14 mouse cellular contexts compared by ENCODE assay signal in genomic region chr5:74994947-74995346, GRCm38 (mm10). TPM values are rescaled to one million over a fixed set of nuclear protein-coding genes. Genes with fewer than 3 reads are reported as not detected.
DNase-seq lines count a peak whose midpoint lies in the region; ATAC-seq lines count a peak whose summit lies in the region.
"Had no signal": no experiment of that assay in that cellular context is flagged by ENCODE, and none has a peak within 500 bp of the region (broad histone marks: within the 10 kb centered on the region; RNA-seq: fewer than 3 reads in every experiment).

No protein-coding gene starts in this region.

- peak; percentile 66 for ATAC-seq in hindbrain, embryonic 14.5 days (ENCODE audit: low FRiP score)
- ATAC-seq in hindbrain, embryonic 11.5 days (ENCODE audit: low FRiP score) = no peak
- ATAC-seq in midbrain, embryonic 13.5 days = peak; percentile 44; the same call in 1 of the 2 replicates
- no peak for ATAC-seq in midbrain, embryonic 15.5 days (replicated peaks)

- H3K4me1 ChIP-seq in hindbrain, embryonic 14.5 days (replicated peaks; ENCODE audit: control insufficient read depth, insufficient read depth, low read length) = no peaks in the 10 kb centered on the region
- no peaks in the 10 kb centered on the region for H3K4me1 ChIP-seq in hindbrain, embryonic 11.5 days (replicated peaks; ENCODE audit: control insufficient read depth, insufficient read depth, low read length)
- H3K4me1 ChIP-seq in midbrain, embryonic 13.5 days (replicated peaks) = peaks cover 13% of the 10 kb centered on the region; the same call in 1 of the 2 replicates
- H3K4me1 ChIP-seq in midbrain, embryonic 15.5 days = no peaks in the 10 kb centered on the region
- H3K4me1 ChIP-seq: embryonic facial prominence, embryonic 12.5 days had no signal

- H3K9me3 ChIP-seq in hindbrain, embryonic 14.5 days (ENCODE audit: control insufficient read depth, low read length) = peaks cover 15% of the 10 kb centered on the region; the same call in 1 of the 2 replicates
- H3K9me3 ChIP-seq in hindbrain, embryonic 11.5 days (ENCODE audit: control insufficient read depth, low read length) = no peaks in the 10 kb centered on the region; the same call in 1 of the 2 replicates
- H3K9me3 ChIP-seq in midbrain, embryonic 13.5 days = peaks cover 27% of the 10 kb centered on the region
- H3K9me3 ChIP-seq in midbrain, embryonic 15.5 days = peaks cover 7% of the 10 kb centered on the region; the same call in 1 of the 2 replicates

- peak; percentile 58 for DNase-seq in hindbrain, embryonic 14.5 days (ENCODE audit: low spot score)
- no peak for DNase-seq in hindbrain, embryonic 11.5 days (ENCODE audit: low spot score)
- peak; percentile 34 to 56 for DNase-seq in kidney, postnatal 25 days
- DNase-seq in right cerebral cortex, postnatal 25 days = peak; percentile 29
- no peak for DNase-seq in yolk sac, embryonic 10.5 days (ENCODE audit: low spot score)
- DNase-seq in cerebellum, adult 11-12 months = no peak
- DNase-seq: lung, postnatal 14 days; spleen, adult 18-20 months; thymus, postnatal 36 days had no signal

- H3K4me2 ChIP-seq in hindbrain, embryonic 14.5 days (replicated peaks) = no peak overlapping the region
- no peak overlapping the region for H3K4me2 ChIP-seq in hindbrain, embryonic 11.5 days (replicated peaks; ENCODE audit: low read depth, low read length)
- H3K4me2 ChIP-seq in midbrain, embryonic 13.5 days (replicated peaks) = no peak overlapping the region
- no peak overlapping the region for H3K4me2 ChIP-seq in midbrain, embryonic 15.5 days
- H3K4me2 ChIP-seq: embryonic facial prominence, embryonic 12.5 days had no signal

- peaks cover 7% of the 10 kb centered on the region; the same call in 1 of the 2 replicates for H3K36me3 ChIP-seq in hindbrain, embryonic 14.5 days (replicated peaks; ENCODE audit: control insufficient read depth, insufficient read depth)
- H3K36me3 ChIP-seq in hindbrain, embryonic 11.5 days (ENCODE audit: control insufficient read depth, insufficient read depth, low read length) = no peaks in the 10 kb centered on the region
- peaks cover 21% of the 10 kb centered on the region for H3K36me3 ChIP-seq in midbrain, embryonic 13.5 days
- no peaks in the 10 kb centered on the region for H3K36me3 ChIP-seq in midbrain, embryonic 15.5 days (replicated peaks)

- no peak overlapping the region for H3K4me3 ChIP-seq in hindbrain, embryonic 14.5 days (replicated peaks; ENCODE audit: low read length)
- no peak overlapping the region for H3K4me3 ChIP-seq in hindbrain, embryonic 11.5 days (ENCODE audit: low read depth, low read length)
- H3K4me3 ChIP-seq in midbrain, embryonic 13.5 days (replicated peaks) = no peak overlapping the region
- no peak overlapping the region for H3K4me3 ChIP-seq in midbrain, embryonic 15.5 days
- H3K4me3 ChIP-seq: embryonic facial prominence, embryonic 12.5 days; myocyte had no signal

- H3K9ac ChIP-seq in hindbrain, embryonic 14.5 days = no peak overlapping the region
- H3K9ac ChIP-seq in hindbrain, embryonic 11.5 days (ENCODE audit: low read depth, low read length) = no peak overlapping the region
- no peak overlapping the region for H3K9ac ChIP-seq in midbrain, embryonic 13.5 days (replicated peaks)
- H3K9ac ChIP-seq in midbrain, embryonic 15.5 days = no peak overlapping the region
- H3K9ac ChIP-seq: embryonic facial prominence, embryonic 12.5 days had no signal

- 58% methylated on average over 8 of the region's 8 CpGs for WGBS in hindbrain, embryonic 14.5 days
- WGBS in hindbrain, embryonic 11.5 days = 84% methylated on average over 8 of the region's 8 CpGs
- 58% methylated on average over 8 of the region's 8 CpGs for WGBS in midbrain, embryonic 13.5 days
- WGBS in midbrain, embryonic 15.5 days = 45% methylated on average over 8 of the region's 8 CpGs

- peaks cover 11% of the 10 kb centered on the region; the same call in 1 of the 2 replicates for H3K27me3 ChIP-seq in hindbrain, embryonic 14.5 days (ENCODE audit: control insufficient read depth, insufficient read depth, low read length)
- peaks cover 22% of the 10 kb centered on the region for H3K27me3 ChIP-seq in hindbrain, embryonic 11.5 days (ENCODE audit: control insufficient read depth, insufficient read depth, low read length)
- peaks cover 86% of the 10 kb centered on the region for H3K27me3 ChIP-seq in midbrain, embryonic 13.5 days
- H3K27me3 ChIP-seq in midbrain, embryonic 15.5 days (replicated peaks) = peaks cover 34% of the 10 kb centered on the region
- H3K27me3 ChIP-seq: CH12.LX; embryonic facial prominence, embryonic 12.5 days had no signal

- H3K27ac ChIP-seq in hindbrain, embryonic 14.5 days = no peak overlapping the region
- no peak overlapping the region for H3K27ac ChIP-seq in hindbrain, embryonic 11.5 days (ENCODE audit: low read depth, low read length)
- H3K27ac ChIP-seq in midbrain, embryonic 13.5 days = no peak overlapping the region
- H3K27ac ChIP-seq in midbrain, embryonic 15.5 days = no peak overlapping the region
- H3K27ac ChIP-seq: embryonic facial prominence, embryonic 12.5 days had no signal

RNA-seq across cellular contexts. Expression of gene Chic2, which starts 49.6 kb away (rescaled TPM):
- 47.2 and 47.4 TPM in 2 replicates for polyA plus RNA-seq in hindbrain, embryonic 14.5 days (2014; fragmentation: Nextera tagmentation; extraction: Ambion mirVana)
- polyA plus RNA-seq in hindbrain, embryonic 11.5 days (2014; fragmentation: Nextera tagmentation; extraction: Ambion mirVana) = 50.9 and 52.3 TPM in 2 replicates
- polyA plus RNA-seq in midbrain, embryonic 13.5 days (2015; fragmentation: Nextera tagmentation; extraction: Ambion mirVana) = 28.7 and 29.1 TPM in 2 replicates
- 27.5 and 30.3 TPM in 2 replicates for polyA plus RNA-seq in midbrain, embryonic 15.5 days (2015; fragmentation: Nextera tagmentation; extraction: Ambion mirVana)

Comparison
In these comparisons a context has a peak if more than half of its experiments do, and no peak if none do; other contexts are left out.
1. ATAC-seq: peak in hindbrain, embryonic 14.5 days (single experiment) and midbrain, embryonic 13.5 days (single experiment); none in hindbrain, embryonic 11.5 days (single experiment) and midbrain, embryonic 15.5 days (single experiment).
2. DNase-seq: peak in hindbrain, embryonic 14.5 days (single experiment), kidney, postnatal 25 days (2 of 2) and right cerebral cortex, postnatal 25 days (single experiment); none in hindbrain, embryonic 11.5 days (single experiment), yolk sac, embryonic 10.5 days (single experiment) and cerebellum, adult 11-12 months (single experiment).